Mouse (Mus musculus) gastrocnemius, postnatal 4 days (tissue): ENCODE results near the gene Zfp839. TPM values are rescaled to one million over a fixed set of nuclear protein-coding genes. Genes with fewer than 3 reads are reported as not detected.

Source experiments
- DNase-seq, 2 experiments: peaks; one replicate each; pipeline ENCODE4 v3.0.0; 2021 to 2022; ENCODE audit warnings: low spot score in 2 of 2, mixed read lengths in 2 of 2
- total RNA-seq, 2 experiments: library from RNA; stranded (reverse); gene quantifications; 2 replicates each; pipeline ENCODE4 v1.2.3; 2021

The Zfp839 gene
- total RNA-seq, 2 experiments from 2014 or later, result 7.4 to 8.0 TPM

- no peak for DNase-seq
Observed at GRCm38 (mm10) chr12:110871247-110871646, 21.2 kb downstream of the Zfp839 start.

DNA sequence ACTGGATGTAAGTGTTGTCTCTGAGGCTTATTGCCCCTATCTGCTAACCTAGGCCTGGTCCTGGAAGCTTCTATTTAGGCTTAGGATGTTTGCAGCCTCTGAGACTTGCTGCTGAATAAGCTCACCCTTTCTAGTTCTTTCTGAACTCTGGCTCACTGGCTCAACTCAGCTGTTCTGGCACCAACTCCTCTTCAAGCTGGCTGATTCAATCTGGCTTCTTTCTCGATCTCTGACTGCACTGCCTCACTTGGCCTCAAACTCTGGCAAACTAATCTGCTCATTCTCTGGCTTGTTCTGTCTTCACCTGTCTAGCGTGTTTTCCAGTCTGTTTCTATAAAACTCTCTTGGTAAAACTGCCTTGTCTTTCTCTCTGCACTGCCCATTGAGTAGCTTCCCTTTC lies 25.3 kb downstream of the Zfp839 start:
- no peak for DNase-seq

GRCm38 (mm10) chr12:110882291-110882690 lies 32.2 kb downstream of the Zfp839 start:
- no peak for DNase-seq

DNA sequence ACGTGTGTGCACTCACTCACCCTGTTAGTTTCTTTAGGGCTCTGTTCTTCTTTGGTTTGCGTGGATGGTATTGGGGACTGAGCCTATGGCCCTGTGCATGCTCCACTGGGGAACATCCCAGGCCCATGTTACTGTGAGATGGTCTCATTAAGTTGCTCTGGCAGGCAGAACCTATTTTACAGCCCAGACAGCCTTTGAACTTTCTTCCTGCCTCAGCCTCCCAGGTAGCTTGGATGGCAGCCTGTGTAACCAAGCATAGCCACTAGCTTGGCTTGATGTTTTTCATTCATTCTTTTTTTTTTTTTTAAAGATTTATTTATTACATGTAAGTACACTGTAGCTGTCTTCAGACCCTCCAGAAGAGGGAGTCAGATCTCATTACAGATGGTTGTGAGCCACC lies 35.2 kb downstream of the Zfp839 start:
- DNase-seq, result no peak

GRCm38 (mm10) chr12:110888106-110888505 lies 38.1 kb downstream of the Zfp839 start:
- DNase-seq, result no peak

DNA sequence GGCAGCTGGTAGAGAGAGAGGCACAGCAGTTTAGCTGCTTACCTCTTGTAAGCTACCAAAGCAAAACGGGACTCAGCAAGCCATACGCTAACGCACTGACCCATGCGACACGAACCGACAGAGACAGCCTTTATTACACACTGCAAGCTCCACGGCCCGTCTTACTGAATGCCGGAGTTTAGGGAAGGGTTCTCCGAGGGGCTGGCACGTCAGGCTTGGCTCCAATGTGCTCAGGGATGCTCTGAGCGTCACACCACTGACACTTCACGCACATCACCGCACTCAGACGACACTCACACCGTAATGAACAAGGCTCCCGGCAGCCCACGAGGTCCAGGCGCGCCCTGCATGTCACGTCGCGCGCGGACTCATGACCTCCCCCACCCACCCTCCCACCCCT lies 38.6 kb downstream of the Zfp839 start:
- no peak for DNase-seq

GRCm38 (mm10) chr12:110889036-110890020 lies 39.3 kb downstream of the Zfp839 start, which contains the start of the genes Cinp and Tecpr2:
TSS of gene Cinp (minus strand) at chr12:110889145.
TSS of gene Tecpr2 (plus strand) at chr12:110889264.
- peak; percentile 82 to 95 for DNase-seq

DNA sequence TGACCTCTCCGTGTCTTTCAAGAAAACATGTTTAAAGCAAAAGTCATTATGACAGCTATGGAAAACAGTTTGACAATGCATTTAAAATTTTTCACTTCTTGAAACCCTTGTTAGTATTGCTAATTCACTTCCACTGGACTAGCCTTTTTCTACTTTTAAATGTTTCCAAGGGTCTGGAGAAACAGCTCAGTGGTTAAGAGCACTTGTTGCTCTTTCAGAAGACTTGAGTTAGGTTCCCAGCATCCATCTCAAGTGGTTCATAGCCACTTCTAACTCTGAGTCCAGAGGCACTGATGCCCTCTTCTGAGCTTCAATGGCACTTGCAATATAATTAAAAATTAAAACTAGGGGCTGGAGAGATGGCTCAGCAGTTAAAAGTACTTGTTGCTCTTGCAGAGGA lies 41.8 kb downstream of the Zfp839 start:
- DNase-seq, result no peak

DNA sequence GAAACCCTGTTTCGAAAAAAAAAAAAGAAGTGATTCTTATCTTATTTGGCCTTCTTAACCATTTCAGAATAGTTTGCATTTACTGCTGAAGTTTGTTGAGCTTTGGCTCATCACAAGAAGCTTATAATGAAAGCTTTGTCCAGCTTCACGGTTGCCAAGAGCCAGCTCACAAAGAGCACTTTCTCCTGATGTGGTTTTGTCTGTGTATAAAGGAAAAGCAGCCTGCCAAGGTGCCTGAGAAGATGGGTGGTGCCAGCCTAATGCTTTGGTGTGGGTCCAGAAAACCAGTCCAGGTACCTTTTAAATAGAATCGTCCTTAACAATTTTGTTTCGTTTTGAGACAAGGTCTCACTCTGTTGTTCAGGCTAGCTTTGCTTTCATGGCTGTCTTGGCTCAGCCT lies 52.1 kb downstream of the Zfp839 start:
- no peak for DNase-seq

- no peak for DNase-seq
Observed at GRCm38 (mm10) chr12:110903536-110903935, 53.5 kb downstream of the Zfp839 start.

GRCm38 (mm10) chr12:110907845-110908244 lies 57.8 kb downstream of the Zfp839 start:
- no peak for DNase-seq

DNA sequence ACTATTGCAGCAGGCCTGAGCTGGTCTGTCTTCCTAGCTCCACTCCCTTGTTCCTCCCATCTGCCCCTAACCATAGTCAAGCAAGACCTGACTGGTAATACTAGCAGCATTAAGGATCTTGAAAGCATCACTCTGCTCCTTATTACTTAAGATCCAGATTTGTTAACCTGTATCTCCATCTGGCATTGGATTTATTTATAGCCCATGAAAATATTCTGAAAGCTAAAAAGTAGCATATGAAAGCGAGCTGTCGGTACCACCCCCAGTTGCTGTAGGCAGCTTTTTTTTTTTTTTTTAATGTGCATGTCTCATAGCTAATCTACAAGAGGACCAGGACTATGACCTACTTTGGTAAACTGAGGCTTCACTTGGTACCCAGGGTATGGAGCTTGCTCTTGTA lies 59.9 kb downstream of the Zfp839 start:
- DNase-seq, result no peak

DNA sequence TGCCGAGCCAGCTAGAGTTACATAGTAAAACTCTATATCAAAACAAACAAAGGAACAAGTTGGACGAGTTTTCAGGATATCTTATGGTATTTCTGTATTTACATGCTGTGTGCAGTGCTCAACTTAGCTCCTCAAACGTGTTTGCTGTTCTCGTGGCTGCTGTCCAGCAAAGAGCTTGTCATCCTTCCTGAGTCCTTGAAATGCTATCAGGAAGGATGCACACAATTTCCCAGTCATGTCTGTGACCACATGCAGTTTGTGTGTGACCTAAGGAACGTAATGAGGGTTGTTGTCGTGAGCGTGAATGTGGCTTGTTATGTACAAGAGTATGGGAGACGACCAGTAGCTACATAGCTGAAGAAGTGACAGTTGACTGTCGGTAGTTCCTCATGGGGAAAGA lies 65.7 kb downstream of the Zfp839 start:
- no peak for DNase-seq

Other genes with a start within 250 kb of the Zfp839 start
- 100 to 1,000 TPM; 102 to 121 TPM for gene Dync1h1, start 248.8 kb upstream of the Zfp839 start, total RNA-seq
- not detected for gene 1700001K19Rik, start 167.6 kb upstream of the Zfp839 start, total RNA-seq
- 100 to 1,000 TPM; 127 to 147 TPM for gene Hsp90aa1, start 147.5 kb upstream of the Zfp839 start, total RNA-seq
- gene Wdr20, start 112.3 kb upstream of the Zfp839 start, total RNA-seq, result 10 to 100 TPM; 24.6 to 34.2 TPM
- gene Mok, start 9.3 kb upstream of the Zfp839 start, total RNA-seq, result under 1 TPM; 0.34 to 0.91 TPM
- gene Cinp, start 38.9 kb downstream of the Zfp839 start, total RNA-seq, result 10 to 100 TPM; 40.5 to 41.9 TPM
- gene Tecpr2, start 39.0 kb downstream of the Zfp839 start, total RNA-seq, result 1 to 10 TPM; 4.8 to 5.4 TPM
- gene Ankrd9, start 128.8 kb downstream of the Zfp839 start, total RNA-seq, result 10 to 100 TPM; 12.9 to 17.5 TPM
- 10 to 100 TPM; 27.1 to 27.2 TPM for gene Rcor1, start 189.1 kb downstream of the Zfp839 start, total RNA-seq